Mouse (Mus musculus) neural tube, embryonic 12.5 days (tissue): ENCODE results near the gene BC035947. TPM values are rescaled to one million over a fixed set of nuclear protein-coding genes. Genes with fewer than 3 reads are reported as not detected.

Source experiments
- ATAC-seq: fragments of 200-750 bp; cut with Nextera tagmentation; 2 replicates; pipeline ENCODE4 v1.8.0; 2017; ENCODE audit warnings: low read depth, mild to moderate bottlenecking, moderate TSS enrichment, moderate library complexity; ENCODE audit not compliant: low FRiP score
- H3K27ac ChIP-seq: fragments of 300-500 bp; sonication (generic); 2 replicates; pipeline ENCODE4 v1.5.1; 2016
- H3K27me3 ChIP-seq: fragments of 300-500 bp; sonication (generic); replicated peaks from 2 replicates; pipeline ENCODE4 v1.6.1; 2016; ENCODE audit warnings: mild to moderate bottlenecking
- H3K36me3 ChIP-seq: fragments of 300-500 bp; sonication (generic); 2 replicates; pipeline ENCODE4 v1.6.1; 2016; ENCODE audit warnings: mild to moderate bottlenecking
- H3K4me1 ChIP-seq: fragments of 300-500 bp; sonication (generic); 2 replicates; pipeline ENCODE4 v1.6.1; 2016
- H3K4me2 ChIP-seq: fragments of 300-500 bp; sonication (generic); replicated peaks from 2 replicates; pipeline ENCODE4 v1.6.1; 2016; ENCODE audit warnings: mild to moderate bottlenecking
- H3K4me3 ChIP-seq: fragments of 300-500 bp; sonication (generic); 2 replicates; pipeline ENCODE4 v1.5.1; 2016
- H3K9ac ChIP-seq: fragments of 300-500 bp; sonication (generic); 2 replicates; pipeline ENCODE4 v1.6.1; 2016; ENCODE audit warnings: mild to moderate bottlenecking
- H3K9me3 ChIP-seq: fragments of 300-500 bp; sonication (generic); 2 replicates; pipeline ENCODE4 v1.6.1; 2016; ENCODE audit warnings: mild to moderate bottlenecking
- WGBS: fragments of 180-500 bp; shearing (Covaris S2); methylation state at CpG from one replicate; pipeline ENCODE4 v1.1.7; 2016; 5-methylcytosine and 5-hydroxymethylcytosine counted together
- polyA plus RNA-seq: library from polyadenylated mRNA; unstranded; fragments of >200 nt; fragmentation: Nextera tagmentation; extraction: Ambion mirVana; gene quantifications from 2 replicates; pipeline ENCODE4 v1.2.1, GENCODE M21; 2016

Gene BC035947
- polyA plus RNA-seq, 1 experiment from 2014 or later = 0.65 TPM

DNA sequence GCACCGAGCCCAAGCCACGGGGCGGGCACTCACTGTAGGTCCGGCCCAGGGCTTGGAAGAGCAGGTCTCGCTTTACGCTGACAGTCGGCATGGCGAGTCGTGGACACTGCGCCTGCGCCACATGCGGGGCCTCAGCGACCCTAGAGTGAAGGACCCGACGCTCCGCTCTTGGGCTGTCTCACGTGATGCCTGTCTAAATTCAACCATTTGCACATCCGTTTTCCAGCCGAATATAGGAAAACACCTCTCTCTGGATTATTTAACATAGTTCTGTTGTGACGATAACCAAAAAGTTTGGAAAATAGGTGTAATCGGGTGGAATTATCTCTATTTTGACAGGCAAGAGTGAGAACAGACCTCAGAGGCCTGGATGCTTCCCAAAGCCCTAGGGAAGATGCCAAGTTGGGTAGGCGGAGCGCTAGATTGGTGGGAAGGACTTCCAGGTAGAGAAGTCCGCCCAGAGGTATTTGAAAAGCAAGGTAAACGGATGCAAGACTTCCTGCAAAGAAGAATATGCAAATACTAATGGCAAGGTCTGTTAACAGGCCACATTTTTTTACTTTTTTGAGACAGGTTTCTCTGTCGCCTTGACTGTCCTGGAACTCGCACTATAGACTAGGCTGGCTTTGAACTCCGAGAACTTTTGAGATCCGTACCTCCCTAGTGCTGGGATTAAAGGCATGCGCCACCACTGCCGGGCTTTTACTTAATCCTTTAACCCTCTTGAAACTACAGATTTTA, 23.0 kb downstream of the BC035947 start, which contains the start of gene Farsb:
Gene Farsb, minus strand, starts transcription at position 146 of the 741 bp plus-strand sequence.
- H3K27ac ChIP-seq = no peak within 1 kb of the TSS
- WGBS = under 1% methylated on average over 31 of the region's 31 CpGs
- H3K4me1 ChIP-seq = peaks cover 9% of the 10 kb centered on the region
- H3K36me3 ChIP-seq = no peaks in the 10 kb centered on the region
- peak within 1 kb of the TSS; percentile 86 for H3K4me2 ChIP-seq
- H3K9me3 ChIP-seq = no peaks in the 10 kb centered on the region
- H3K9ac ChIP-seq = peak within 1 kb of the TSS; percentile 80
- H3K4me3 ChIP-seq = peak within 1 kb of the TSS; percentile 89
- H3K27me3 ChIP-seq = no peaks in the 10 kb centered on the region
- ATAC-seq = peak; percentile 98

DNA sequence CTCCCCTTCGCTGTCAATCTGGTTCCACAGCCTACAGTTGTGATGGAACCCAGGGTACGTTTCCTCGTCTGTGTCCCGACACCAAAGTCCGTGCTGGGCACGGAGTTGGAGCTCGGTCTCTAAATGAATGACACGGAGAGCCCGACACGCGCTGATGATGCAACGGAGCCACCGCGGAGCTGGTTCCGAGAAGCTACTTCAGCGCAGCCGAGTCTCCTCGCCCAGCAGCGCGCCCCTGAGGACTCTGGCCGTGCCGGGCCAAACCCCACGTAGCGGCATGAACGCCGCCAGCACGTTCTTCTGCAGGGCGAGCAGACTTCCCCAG, 23.6 kb downstream of the BC035947 start:
- Histone ChIP-seq H3K27me3 (no peaks in the 10 kb centered on the region), H3K4me2 (peak overlapping the region; percentile 86), H3K36me3 (no peaks in the 10 kb centered on the region), H3K27ac (no peak overlapping the region), H3K9me3 (no peaks in the 10 kb centered on the region), H3K4me3 (peak overlapping the region; percentile 89), H3K9ac (peak overlapping the region; percentile 80), H3K4me1 (peaks cover 9% of the 10 kb centered on the region)
- WGBS = under 1% methylated on average over 28 of the region's 28 CpGs
- no peak; the same call in 1 of the 2 replicates for ATAC-seq

DNA sequence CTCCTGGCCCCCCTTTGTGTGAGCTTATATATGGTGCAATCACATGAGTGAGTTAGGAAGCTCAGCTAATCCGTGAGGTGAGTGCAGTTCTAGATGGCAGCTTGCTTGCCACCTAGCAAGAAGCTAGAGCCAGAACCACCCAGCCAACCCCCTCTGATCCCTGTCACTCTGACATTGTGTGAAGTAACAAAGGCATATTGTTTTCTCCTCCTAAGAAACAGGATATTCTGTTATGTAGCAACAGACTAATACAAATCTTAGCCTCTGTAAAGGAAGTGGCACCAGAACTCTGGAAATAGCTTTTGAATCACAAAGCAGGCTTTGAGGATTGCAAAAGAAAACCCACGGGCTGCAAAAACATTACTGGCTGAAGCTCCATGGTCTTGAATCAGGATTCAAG, 27.6 kb downstream of the BC035947 start:
- no peak overlapping the region for H3K4me2 ChIP-seq
- peaks cover 9% of the 10 kb centered on the region for H3K4me1 ChIP-seq
- no peaks in the 10 kb centered on the region for H3K9me3 ChIP-seq
- no peak for ATAC-seq
- no peak overlapping the region for H3K4me3 ChIP-seq
- H3K36me3 ChIP-seq = peaks cover 11% of the 10 kb centered on the region
- no peak overlapping the region for H3K27ac ChIP-seq
- H3K27me3 ChIP-seq = no peaks in the 10 kb centered on the region
- no peak overlapping the region for H3K9ac ChIP-seq
- WGBS = 61% methylated on average over 2 of the region's 2 CpGs

DNA sequence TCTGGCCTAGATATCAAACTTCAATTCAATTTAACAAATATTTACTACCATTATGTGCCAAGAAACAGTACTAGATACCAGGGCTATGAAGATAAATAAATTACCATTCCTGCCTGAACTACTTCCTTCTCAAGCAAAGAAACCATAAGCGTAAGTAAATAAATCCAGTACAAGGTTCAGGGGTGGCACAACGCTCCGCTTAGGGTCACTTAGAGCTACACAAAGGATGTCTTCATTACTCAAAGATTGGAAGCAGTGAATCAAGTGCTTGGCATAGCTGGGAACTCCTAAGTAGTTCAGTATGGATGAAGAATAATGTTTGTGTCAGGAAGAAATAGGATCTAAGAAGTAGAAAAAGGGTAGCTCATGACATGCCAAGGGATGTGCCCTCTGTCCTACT, 28.5 kb downstream of the BC035947 start:
- WGBS = 88% methylated on average over 3 of the region's 3 CpGs
- H3K27ac ChIP-seq = no peak overlapping the region
- H3K4me2 ChIP-seq = no peak overlapping the region

DNA sequence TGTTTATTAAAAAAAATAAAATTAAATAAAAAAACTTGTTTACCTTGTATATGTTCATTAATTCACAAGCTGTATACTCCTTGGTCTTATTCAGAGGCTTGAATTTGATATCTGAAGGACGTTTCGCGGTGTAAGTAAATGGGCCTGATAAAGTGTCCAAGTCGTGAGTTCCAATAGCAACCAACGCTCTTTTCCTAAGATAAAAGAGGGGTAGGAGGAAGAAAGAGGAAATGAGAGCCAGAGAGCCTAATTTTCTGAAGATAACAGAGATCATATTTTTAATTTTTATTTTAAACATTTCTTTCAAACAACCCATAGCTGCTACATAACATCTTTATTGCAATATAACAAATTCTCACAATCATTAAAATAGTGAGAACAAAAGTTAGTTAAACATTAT, 39.5 kb downstream of the BC035947 start:
- Histone ChIP-seq H3K4me2 (no peak overlapping the region), H3K36me3 (peaks cover 41% of the 10 kb centered on the region), H3K27me3 (no peaks in the 10 kb centered on the region), H3K27ac (no peak overlapping the region), H3K4me3 (no peak overlapping the region), H3K9ac (no peak overlapping the region), H3K4me1 (no peaks in the 10 kb centered on the region), H3K9me3 (no peaks in the 10 kb centered on the region)
- 95% methylated on average over 5 of the region's 5 CpGs for WGBS
- no peak for ATAC-seq

More for the DNA sequence above, 28.5 kb downstream of the BC035947 start:
- ATAC-seq = no peak
- Histone ChIP-seq H3K4me3 (no peak overlapping the region), H3K9me3 (no peaks in the 10 kb centered on the region), H3K27me3 (no peaks in the 10 kb centered on the region), H3K4me1 (peaks cover 9% of the 10 kb centered on the region), H3K36me3 (peaks cover 16% of the 10 kb centered on the region), H3K9ac (no peak overlapping the region)

DNA sequence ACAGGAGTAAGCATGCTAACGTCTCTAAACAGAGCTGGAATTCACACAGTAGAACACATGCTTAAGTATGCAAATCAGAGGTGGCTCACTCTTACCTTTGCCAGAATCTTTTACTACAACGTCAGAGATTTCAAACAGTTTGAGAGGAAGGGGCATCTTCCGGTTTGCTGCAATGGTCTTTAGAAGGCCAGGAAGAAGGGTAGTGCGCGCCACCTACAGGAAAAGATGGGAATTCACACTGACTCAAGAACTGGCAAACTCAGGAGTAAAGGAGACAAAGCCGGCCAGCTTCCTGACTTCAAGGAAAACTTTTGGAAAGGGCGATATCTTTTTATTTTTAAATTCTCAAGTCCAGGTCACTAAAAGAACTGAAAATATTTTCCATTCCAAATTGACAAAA, 57.3 kb downstream of the BC035947 start:
- H3K4me2 ChIP-seq = no peak overlapping the region
- H3K9ac ChIP-seq = no peak overlapping the region
- peaks cover 43% of the 10 kb centered on the region for H3K36me3 ChIP-seq
- H3K9me3 ChIP-seq = no peaks in the 10 kb centered on the region
- no peaks in the 10 kb centered on the region for H3K4me1 ChIP-seq
- no peak overlapping the region for H3K27ac ChIP-seq
- ATAC-seq = 0 out of 2 replicates have a peak, but pooled peaks have one; percentile 9
- no peaks in the 10 kb centered on the region for H3K27me3 ChIP-seq
- H3K4me3 ChIP-seq = no peak overlapping the region
- 34% methylated on average over 7 of the region's 7 CpGs for WGBS

DNA sequence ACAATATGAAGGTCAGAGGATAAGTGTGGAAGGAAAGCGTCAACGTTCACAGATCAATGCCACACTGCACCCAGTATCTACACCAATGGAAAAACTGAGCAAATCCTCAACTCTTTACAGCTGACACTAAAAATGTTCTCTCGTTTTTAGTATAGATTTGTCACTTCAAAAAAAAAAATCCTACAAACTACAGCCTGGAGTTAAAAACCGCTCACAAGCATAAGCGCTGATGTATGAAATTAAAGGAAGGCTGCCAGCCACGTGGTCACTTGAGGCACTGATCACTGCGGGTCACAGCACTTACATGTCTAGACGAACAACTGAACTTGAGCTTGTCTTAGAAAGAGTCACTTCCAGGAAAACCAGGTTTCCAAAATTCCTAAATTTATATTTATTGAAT, 58.1 kb downstream of the BC035947 start:
- H3K4me3 ChIP-seq = no peak overlapping the region
- no peak overlapping the region for H3K9ac ChIP-seq
- WGBS = 96% methylated on average over 8 of the region's 8 CpGs
- H3K9me3 ChIP-seq = no peaks in the 10 kb centered on the region
- no peak overlapping the region for H3K4me2 ChIP-seq
- H3K36me3 ChIP-seq = peaks cover 41% of the 10 kb centered on the region
- H3K4me1 ChIP-seq = no peaks in the 10 kb centered on the region
- H3K27ac ChIP-seq = no peak overlapping the region
- H3K27me3 ChIP-seq = no peaks in the 10 kb centered on the region
- ATAC-seq = no peak

DNA sequence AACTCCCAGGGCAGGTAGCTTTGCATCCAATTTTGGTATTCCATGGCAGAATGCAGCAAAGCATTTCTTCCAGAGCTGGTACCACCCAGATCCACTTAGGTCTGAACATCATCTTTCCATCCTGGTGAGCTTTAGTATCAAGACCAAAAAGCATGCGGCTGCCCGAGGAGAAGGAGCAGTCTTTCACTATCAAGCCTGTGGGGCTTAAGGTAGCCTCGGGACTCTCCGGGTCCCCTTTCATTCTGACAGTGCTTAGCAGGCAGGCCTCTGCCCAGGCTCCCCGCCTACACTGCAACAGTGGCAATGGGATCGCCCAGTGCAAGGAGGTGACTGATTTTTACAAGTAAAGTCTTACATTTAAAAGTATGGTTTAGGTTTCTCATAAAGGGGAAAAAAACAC, 59.4 kb downstream of the BC035947 start:
- Histone ChIP-seq H3K4me3 (no peak overlapping the region), H3K4me2 (no peak overlapping the region), H3K27ac (no peak overlapping the region), H3K9me3 (no peaks in the 10 kb centered on the region), H3K4me1 (no peaks in the 10 kb centered on the region), H3K9ac (no peak overlapping the region), H3K36me3 (peaks cover 32% of the 10 kb centered on the region), H3K27me3 (no peaks in the 10 kb centered on the region)
- no peak for ATAC-seq
- WGBS = 88% methylated on average over 6 of the region's 6 CpGs

DNA sequence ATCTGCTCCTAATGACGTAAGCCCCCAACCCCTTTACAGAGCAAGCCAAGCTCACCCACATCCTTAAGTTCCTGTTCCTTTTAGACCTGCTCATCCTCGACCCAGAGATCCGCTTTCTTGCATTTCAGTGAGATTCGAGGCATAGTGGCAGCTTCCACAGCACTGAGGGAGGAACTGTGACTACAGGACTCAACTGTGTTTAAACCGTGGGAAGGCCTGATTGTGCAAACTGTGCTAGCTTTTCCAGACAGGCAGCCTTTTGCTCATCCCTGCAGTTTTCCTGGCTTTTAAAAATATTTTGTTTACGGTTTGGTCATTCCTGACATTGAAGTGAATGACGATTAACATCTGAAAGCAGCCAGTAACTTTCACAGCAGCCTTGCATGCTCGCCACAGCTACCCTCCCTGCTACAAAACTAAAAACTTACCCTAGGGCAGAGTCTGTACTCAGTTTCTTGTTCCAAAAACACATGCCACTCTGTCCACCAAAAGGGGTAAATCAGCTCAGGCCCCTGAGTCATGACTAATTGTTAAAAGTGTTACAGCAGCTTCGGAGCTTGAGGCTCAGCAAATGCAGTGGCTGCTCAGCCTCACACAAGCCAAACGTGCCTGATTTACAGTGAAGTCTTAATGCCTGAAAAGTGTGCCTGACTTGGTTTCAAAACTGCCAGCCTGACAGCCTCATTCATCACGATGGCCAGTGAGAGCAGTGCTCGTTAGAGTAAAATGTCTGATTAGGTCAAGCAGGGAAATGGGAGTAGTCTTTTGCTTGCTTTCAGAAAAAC, 60.7 kb downstream of the BC035947 start:
- H3K9ac ChIP-seq = no peak overlapping the region
- no peak overlapping the region for H3K4me3 ChIP-seq
- no peaks in the 10 kb centered on the region for H3K4me1 ChIP-seq
- no peak overlapping the region for H3K27ac ChIP-seq
- H3K36me3 ChIP-seq = peaks cover 30% of the 10 kb centered on the region
- no peak overlapping the region for H3K4me2 ChIP-seq
- H3K27me3 ChIP-seq = no peaks in the 10 kb centered on the region
- H3K9me3 ChIP-seq = no peaks in the 10 kb centered on the region
- WGBS = 75% methylated on average over 12 of the region's 12 CpGs
- 0 out of 2 replicates have a peak, but pooled peaks have one; percentile 21 for ATAC-seq

DNA sequence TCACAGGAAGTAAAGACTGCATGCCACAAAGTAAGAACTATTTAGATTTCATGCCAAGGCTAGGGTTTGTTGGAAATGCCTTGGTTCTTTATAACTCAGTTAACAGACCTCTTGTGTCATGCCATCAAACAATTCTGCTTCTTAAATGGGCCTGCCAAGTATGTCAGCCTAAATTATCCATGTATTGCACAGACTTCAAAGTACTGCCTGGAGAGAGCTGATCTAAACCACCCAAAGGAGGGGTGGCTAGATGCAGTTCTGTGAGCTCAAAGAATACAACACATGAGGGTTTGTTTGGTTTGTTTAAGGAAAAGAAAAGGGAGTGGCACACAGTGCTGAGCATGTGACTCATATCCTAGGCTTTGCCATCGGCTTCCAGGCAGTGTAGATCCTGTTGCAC, 63.9 kb downstream of the BC035947 start:
- ATAC-seq = no peak
- Histone ChIP-seq H3K4me2 (no peak overlapping the region), H3K27me3 (no peaks in the 10 kb centered on the region), H3K9me3 (no peaks in the 10 kb centered on the region), H3K4me1 (no peaks in the 10 kb centered on the region), H3K9ac (no peak overlapping the region), H3K4me3 (no peak overlapping the region), H3K36me3 (peaks cover 31% of the 10 kb centered on the region), H3K27ac (no peak overlapping the region)
- WGBS = 88% methylated on average over 1 of the region's 1 CpGs
